Mouse (Mus musculus) ES-E14 (cell line): ENCODE results near the gene Fam69a. TPM values are rescaled to one million over a fixed set of nuclear protein-coding genes. Genes with fewer than 3 reads are reported as not detected.

Experiments
- DNase-seq: peaks from one replicate; pipeline ENCODE4 v3.0.0-alpha.2; 2013; ENCODE audit warnings: low read depth, low spot score
- H3K27ac ChIP-seq: 2 replicates; pipeline ENCODE4 v1.5.1; 2012; ENCODE audit warnings: low read depth, mild to moderate bottlenecking, low read length, moderate library complexity, mixed read lengths; ENCODE audit not compliant: poor library complexity, insufficient read depth, severe bottlenecking
- H3K36me3 ChIP-seq: 2 replicates; pipeline ENCODE4 v1.6.1; 2012; ENCODE audit warnings: mild to moderate bottlenecking, low read length, moderate library complexity, mixed read lengths; ENCODE audit not compliant: control insufficient read depth, poor library complexity, insufficient read depth, severe bottlenecking
- H3K4me1 ChIP-seq, 2 experiments: fragments of 150-350 bp in 1 of 2; sonication (generic) in 1 of 2; 2 replicates each; pipeline ENCODE4 v1.6.1; 2012; ENCODE audit warnings: low read length in 2 of 2, mild to moderate bottlenecking in 1 of 2, mixed read lengths in 1 of 2; ENCODE audit not compliant: control insufficient read depth in 2 of 2, insufficient read depth in 2 of 2, poor library complexity in 1 of 2
- H3K4me3 ChIP-seq, 2 experiments: fragments of 150-350 bp in 1 of 2; sonication (generic) in 1 of 2; 2 replicates each; pipeline ENCODE4 v1.5.1; 2012; ENCODE audit warnings: low read length in 2 of 2, low read depth in 1 of 2, mild to moderate bottlenecking in 1 of 2, mixed read lengths in 1 of 2; ENCODE audit not compliant: insufficient read depth in 1 of 2, poor library complexity in 1 of 2, severe bottlenecking in 1 of 2
- H3K9ac ChIP-seq: 2 replicates; pipeline ENCODE4 v1.6.1; 2012; ENCODE audit warnings: low read depth, mild to moderate bottlenecking, low read length, mixed read lengths; ENCODE audit not compliant: poor library complexity, insufficient read depth, severe bottlenecking
- H3K9me3 ChIP-seq: fragments of 150-350 bp; sonication (generic); 2 replicates; pipeline ENCODE4 v1.6.1; 2012; ENCODE audit warnings: low read depth, mild to moderate bottlenecking, low read length; ENCODE audit not compliant: control insufficient read depth, insufficient read depth
- CHD2 ChIP-seq: IDR thresholded peaks from 2 replicates; pipeline ENCODE4 v1.6.1; 2014; ENCODE audit warnings: mild to moderate bottlenecking, low read depth, low read length, inconsistent platforms
- HCFC1 ChIP-seq: IDR thresholded peaks from 2 replicates; pipeline ENCODE4 v1.6.1; 2012; ENCODE audit warnings: low read length, inconsistent platforms, borderline replicate concordance; ENCODE audit not compliant: insufficient read depth
- MAFK ChIP-seq: IDR thresholded peaks from 2 replicates; pipeline ENCODE4 v1.6.1; 2014; ENCODE audit warnings: mild to moderate bottlenecking, low read depth, low read length, inconsistent platforms; ENCODE audit not compliant: insufficient read depth
- ZC3H11A ChIP-seq: IDR thresholded peaks from 2 replicates; pipeline ENCODE4 v1.6.1; 2012; ENCODE audit warnings: low read depth, mild to moderate bottlenecking, inconsistent platforms, low read length, borderline replicate concordance
- ZNF384 ChIP-seq: IDR thresholded peaks from 2 replicates; pipeline ENCODE4 v1.6.1; 2012; ENCODE audit warnings: low read depth, low read length, inconsistent platforms
- in situ Hi-C, 2 experiments: fragments of 600-800 bp; cut with MboI; formaldehyde crosslinking; loops; one replicate each; pipeline ENCODE4 v1.15.1; 2025; ENCODE audit warnings: low sequenced_read_pairs in 2 of 2, inconsistent platforms in 1 of 2; ENCODE audit not compliant: unreplicated experiment in 2 of 2
- total RNA-seq: library from RNA; depleted of rRNA; stranded (reverse); fragments of 300-350 nt; gene quantifications from 2 replicates; pipeline ENCODE4 v1.2.3, GENCODE M21; 2012

The Fam69a gene
- total RNA-seq, 1 experiment: 7.5 TPM

- no peak for TF ChIP-seq CHD2
- no peak overlapping the region for H3K9ac ChIP-seq
- H3K4me3 ChIP-seq: no peak overlapping the region
- no peak for DNase-seq
- no peaks in the 10 kb centered on the region for H3K36me3 ChIP-seq
- H3K9me3 ChIP-seq: no peaks in the 10 kb centered on the region
- H3K27ac ChIP-seq: no peak overlapping the region
- in situ Hi-C loops: loop anchor here in 1 of 2 experiments (25.0 kb wide), 1 partner anchor 227 kb away; no protein-coding TSS in a partner anchor
- peaks cover 0 to 4% of the 10 kb centered on the region in 2 experiments; a peak in 1 of 4 replicates for H3K4me1 ChIP-seq
Measured at GRCm38 (mm10) chr5:107934770-107935543, 51.9 kb downstream of the Fam69a start.

DNA sequence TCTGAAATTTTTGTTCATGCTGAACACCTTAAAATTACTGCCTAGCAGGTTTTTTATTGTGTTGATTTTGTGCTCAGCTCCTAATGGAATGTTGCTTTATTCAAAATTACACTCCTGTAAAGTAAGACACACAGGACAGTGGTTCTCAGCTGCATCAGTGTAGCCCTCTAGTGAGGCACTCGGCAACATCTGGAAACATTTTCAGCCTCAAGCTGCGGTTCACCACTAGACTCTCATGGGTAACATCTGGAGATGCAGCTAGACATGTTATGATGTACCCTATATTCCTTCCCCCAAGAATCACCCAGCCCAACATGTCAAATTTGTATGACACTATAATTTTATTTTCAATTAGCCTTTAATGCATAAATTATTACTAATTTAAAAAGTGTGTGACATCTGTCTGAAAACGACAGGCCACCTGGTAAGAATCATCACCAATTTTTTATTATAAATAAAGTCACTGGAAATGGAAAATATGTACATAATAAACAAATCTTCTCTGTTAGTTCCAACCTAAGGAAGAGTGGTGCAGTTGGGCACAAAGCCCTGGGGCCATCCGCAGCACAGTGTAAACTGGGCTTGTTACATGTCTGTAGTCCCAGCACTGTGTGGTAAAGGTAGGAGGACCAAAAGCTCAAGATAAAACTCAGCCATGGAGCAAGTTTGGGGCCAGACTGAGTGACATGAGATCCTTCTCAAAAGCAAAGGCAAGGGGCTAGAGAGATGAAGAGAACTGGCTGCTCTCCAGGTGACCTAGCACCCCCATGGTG lies 53.5 kb downstream of the Fam69a start:
- H3K27ac ChIP-seq: no peak overlapping the region
- in situ Hi-C loops: loop anchor here in 1 of 2 experiments (25.0 kb wide), 1 partner anchor 229 kb away; no protein-coding TSS in a partner anchor

GRCm38 (mm10) chr5:107932556-107932955 lies 54.3 kb downstream of the Fam69a start:
- Histone ChIP-seq H3K9ac (no peak overlapping the region), H3K4me1 (no peaks in the 10 kb centered on the region), H3K27ac (no peak overlapping the region), H3K4me3 (no peak overlapping the region), H3K9me3 (no peaks in the 10 kb centered on the region), H3K36me3 (no peaks in the 10 kb centered on the region)
- no peak for TF ChIP-seq ZC3H11A
- no peak for TF ChIP-seq CHD2
- no peak for TF ChIP-seq ZNF384
- TF ChIP-seq MAFK: no peak
- no peak for TF ChIP-seq HCFC1
- in situ Hi-C loops: loop anchor here in 1 of 2 experiments (25.0 kb wide), 1 partner anchor 230 kb away; no protein-coding TSS in a partner anchor
- DNase-seq: no peak

More for the DNA sequence above, 53.5 kb downstream of the Fam69a start:
- H3K36me3 ChIP-seq: no peaks in the 10 kb centered on the region
- DNase-seq: no peak
- no peaks in the 10 kb centered on the region for H3K9me3 ChIP-seq
- H3K4me1 ChIP-seq: no peaks in the 10 kb centered on the region
- H3K9ac ChIP-seq: no peak overlapping the region
- no peak overlapping the region for H3K4me3 ChIP-seq
- TF ChIP-seq ZNF384 (no peak), MAFK (no peak), ZC3H11A (no peak), CHD2 (no peak), HCFC1 (no peak)

GRCm38 (mm10) chr5:107926550-107927249 lies 60.2 kb downstream of the Fam69a start:
- H3K9ac ChIP-seq: no peak overlapping the region
- in situ Hi-C loops: loop anchor here in 1 of 2 experiments (25.0 kb wide), 1 partner anchor 236 kb away; no protein-coding TSS in a partner anchor
- H3K27ac ChIP-seq: no peak overlapping the region
- H3K4me1 ChIP-seq: no peaks in the 10 kb centered on the region
- no peaks in the 10 kb centered on the region for H3K36me3 ChIP-seq
- no peak overlapping the region for H3K4me3 ChIP-seq
- TF ChIP-seq MAFK (no peak), ZC3H11A (no peak), CHD2 (no peak)
- DNase-seq: no peak
- no peaks in the 10 kb centered on the region for H3K9me3 ChIP-seq
